Mouse (Mus musculus): ENCODE results near the gene Mpv17l2. TPM values are rescaled to one million over a fixed set of nuclear protein-coding genes. Genes with fewer than 3 reads are reported as not detected.
A peak's percentile ranks its signal among the peaks of the same experiment; 100 is the strongest.

Mpv17l2 gene
- polyA plus RNA-seq, 1 experiment = 73.0 TPM

DNA sequence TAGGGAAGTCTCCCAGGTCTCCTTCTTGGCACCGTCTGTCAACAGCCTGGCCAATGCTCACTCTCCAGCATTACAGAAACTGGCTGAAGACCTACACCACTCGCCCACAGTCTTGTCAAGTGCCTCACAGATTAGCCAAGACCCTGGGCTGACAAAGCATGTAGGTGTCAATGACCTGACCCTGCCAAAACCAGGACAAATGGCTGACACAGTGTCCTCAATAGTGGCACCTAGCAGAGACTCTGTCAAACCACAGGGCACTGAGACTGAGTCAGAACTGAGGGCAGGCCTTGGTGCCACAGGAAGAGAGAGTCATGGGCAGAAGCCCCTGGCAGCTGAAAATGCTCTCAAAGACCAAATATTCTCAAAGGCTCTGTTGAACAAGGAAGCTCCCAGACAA is 45.7 kb downstream of the Mpv17l2 start:
- H3K27me3 ChIP-seq (ENCODE audit: control insufficient read depth, insufficient read depth, insufficient read length) = no peaks in the 10 kb centered on the region
- no peak overlapping the region for H3ac ChIP-seq (ENCODE audit: control insufficient read depth, insufficient read length)
- H3K79me2 ChIP-seq (ENCODE audit: control insufficient read depth, insufficient read depth) = no peaks in the 10 kb centered on the region
- H3K4me3 ChIP-seq = no peak overlapping the region
- TF ChIP-seq TCF12 (IDR thresholded peaks at IDR 0.05; ENCODE audit: insufficient read depth, poor library complexity, severe bottlenecking) (no peak), POLR2AphosphoS2 (IDR thresholded peaks at IDR 0.05; ENCODE audit: insufficient read length, low read depth) (no peak), CEBPB (IDR thresholded peaks at IDR 0.05; ENCODE audit: insufficient read depth, poor library complexity, severe bottlenecking) (no peak)
- no peaks in the 10 kb centered on the region for H3K36me3 ChIP-seq (ENCODE audit: control insufficient read depth, insufficient read depth)
- no peak overlapping the region for H3K4me2 ChIP-seq (ENCODE audit: low read depth)

DNA sequence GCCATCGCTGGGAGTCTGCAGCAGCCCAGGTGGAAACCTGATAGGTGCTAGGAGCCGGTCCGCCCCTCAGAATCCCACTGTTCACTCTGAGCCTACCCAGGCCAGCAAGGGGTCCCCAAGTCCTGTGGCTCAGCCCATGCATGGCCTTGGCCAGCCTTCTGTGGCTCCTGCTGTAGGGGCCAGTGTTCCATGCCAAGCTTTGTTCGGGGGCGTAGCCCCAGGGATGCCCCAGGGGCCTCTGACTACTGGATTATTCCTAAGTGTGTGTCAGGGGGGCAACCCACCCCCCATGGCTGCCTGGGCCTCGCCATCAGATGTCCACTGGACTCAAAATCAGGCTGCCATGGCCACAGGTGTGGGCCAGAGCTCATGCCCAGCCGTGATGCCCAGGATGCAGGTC is 46.8 kb downstream of the Mpv17l2 start:
- no peak overlapping the region for H3K4me3 ChIP-seq
- H3K27me3 ChIP-seq (ENCODE audit: control insufficient read depth, insufficient read depth, insufficient read length) = no peaks in the 10 kb centered on the region
- H3K79me2 ChIP-seq (ENCODE audit: control insufficient read depth, insufficient read depth) = no peaks in the 10 kb centered on the region
- TF ChIP-seq SRF (IDR thresholded peaks at IDR 0.05; ENCODE audit: control insufficient read depth, insufficient read length, low read depth) (no peak), POLR2A (IDR thresholded peaks at IDR 0.05; ENCODE audit: insufficient read length, low read depth) (no peak), CEBPB (IDR thresholded peaks at IDR 0.05; ENCODE audit: insufficient read depth, poor library complexity, severe bottlenecking) (no peak), POLR2AphosphoS2 (IDR thresholded peaks at IDR 0.05; ENCODE audit: insufficient read length, low read depth) (no peak), E2F4 (IDR thresholded peaks at IDR 0.05; ENCODE audit: insufficient read depth) (no peak), MYOG (IDR thresholded peaks at IDR 0.05; ENCODE audit: control insufficient read depth in 1 of 3, insufficient read depth in 1 of 3, insufficient read length in 2 of 3, low read depth in 2 of 3) (no peak), TCF12 (IDR thresholded peaks at IDR 0.05; ENCODE audit: insufficient read depth, poor library complexity, severe bottlenecking) (no peak), REST (IDR thresholded peaks at IDR 0.05; ENCODE audit: insufficient read depth, insufficient read length) (no peak), TCF3 (IDR thresholded peaks at IDR 0.05; ENCODE audit: insufficient read length, low read depth) (no peak)
- H3K4me2 ChIP-seq (ENCODE audit: low read depth) = no peak overlapping the region
- no peaks in the 10 kb centered on the region for H3K36me3 ChIP-seq (ENCODE audit: control insufficient read depth, insufficient read depth)
- no peak overlapping the region for H3ac ChIP-seq (ENCODE audit: control insufficient read depth, insufficient read length)

DNA sequence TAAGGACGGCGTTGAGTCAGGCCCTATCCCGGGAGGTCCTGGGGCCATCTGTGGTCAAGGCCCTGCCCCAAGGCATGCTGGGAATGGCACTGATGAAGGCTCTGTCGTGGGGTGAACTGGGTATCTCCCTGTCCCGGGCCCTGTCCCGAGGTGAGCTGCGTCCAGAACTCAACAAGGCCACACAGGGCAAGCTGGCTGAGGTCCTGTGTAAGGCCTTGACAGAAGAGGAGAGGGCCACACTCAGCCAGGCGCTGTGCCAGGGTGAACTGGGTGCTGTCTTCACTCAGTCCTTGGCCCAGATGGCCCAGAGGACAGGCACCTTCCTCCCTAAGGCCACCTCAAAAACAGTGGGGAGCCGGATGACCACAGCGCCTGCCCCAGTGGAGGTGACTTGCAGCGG is 49.7 kb downstream of the Mpv17l2 start:
- H3K4me2 ChIP-seq (ENCODE audit: low read depth) = no peak overlapping the region
- H3K4me3 ChIP-seq = no peak overlapping the region
- no peaks in the 10 kb centered on the region for H3K27me3 ChIP-seq (ENCODE audit: control insufficient read depth, insufficient read depth, insufficient read length)
- no peaks in the 10 kb centered on the region for H3K79me2 ChIP-seq (ENCODE audit: control insufficient read depth, insufficient read depth)
- no peak overlapping the region for H3ac ChIP-seq (ENCODE audit: control insufficient read depth, insufficient read length)
- no peak for TF ChIP-seq SRF (IDR thresholded peaks at IDR 0.05; ENCODE audit: control insufficient read depth, insufficient read length, low read depth)
- TF ChIP-seq MAX (IDR thresholded peaks at IDR 0.05; ENCODE audit: low read depth) = no peak
- TF ChIP-seq CEBPB (IDR thresholded peaks at IDR 0.05; ENCODE audit: insufficient read depth, poor library complexity, severe bottlenecking) = no peak
- no peaks in the 10 kb centered on the region for H3K36me3 ChIP-seq (ENCODE audit: control insufficient read depth, insufficient read depth)

DNA sequence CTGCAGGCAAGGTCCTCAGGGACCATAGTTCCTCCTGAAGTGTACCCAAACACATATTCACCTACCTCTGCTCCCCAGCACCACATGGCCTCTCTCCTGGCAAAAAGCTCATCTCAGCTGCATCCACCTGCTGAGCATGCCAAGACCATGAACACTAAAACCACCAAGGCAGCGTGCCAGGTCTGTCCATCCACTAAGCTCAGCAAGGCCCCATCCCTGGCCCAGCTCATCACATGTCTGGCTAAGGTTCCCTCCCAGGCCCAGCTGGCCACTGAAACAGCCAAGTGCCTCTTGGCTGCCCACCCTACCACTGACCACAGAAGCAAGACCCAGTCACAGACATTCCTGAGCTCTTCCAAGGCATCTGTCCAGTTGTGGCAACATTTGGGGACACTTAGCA is 50.5 kb downstream of the Mpv17l2 start:
- H3K27me3 ChIP-seq (ENCODE audit: control insufficient read depth, insufficient read depth, insufficient read length) = no peaks in the 10 kb centered on the region
- no peak overlapping the region for H3K4me2 ChIP-seq (ENCODE audit: low read depth)
- TF ChIP-seq TCF12 (IDR thresholded peaks at IDR 0.05; ENCODE audit: insufficient read depth, poor library complexity, severe bottlenecking) (peak; percentile 26), MYOD1 (IDR thresholded peaks at IDR 0.05; ENCODE audit: control insufficient read depth in 1 of 3, insufficient read length in 2 of 3, low read depth in 2 of 3) (peak in 1 of 3 experiments; percentile 75), USF1 (IDR thresholded peaks at IDR 0.05; ENCODE audit: low read depth) (no peak), CEBPB (IDR thresholded peaks at IDR 0.05; ENCODE audit: insufficient read depth, poor library complexity, severe bottlenecking) (no peak), E2F4 (IDR thresholded peaks at IDR 0.05; ENCODE audit: insufficient read depth) (no peak), REST (IDR thresholded peaks at IDR 0.05; ENCODE audit: insufficient read depth, insufficient read length) (no peak), POLR2AphosphoS2 (IDR thresholded peaks at IDR 0.05; ENCODE audit: insufficient read length, low read depth) (no peak), SRF (IDR thresholded peaks at IDR 0.05; ENCODE audit: control insufficient read depth, insufficient read length, low read depth) (no peak), POLR2A (IDR thresholded peaks at IDR 0.05; ENCODE audit: insufficient read length, low read depth) (no peak), TCF3 (IDR thresholded peaks at IDR 0.05; ENCODE audit: insufficient read length, low read depth) (no peak), MYOG (IDR thresholded peaks at IDR 0.05; ENCODE audit: control insufficient read depth in 1 of 3, insufficient read depth in 1 of 3, insufficient read length in 2 of 3, low read depth in 2 of 3) (peak; percentile 8 to 82 (median 29)), MAX (IDR thresholded peaks at IDR 0.05; ENCODE audit: low read depth) (no peak)
- no peaks in the 10 kb centered on the region for H3K79me2 ChIP-seq (ENCODE audit: control insufficient read depth, insufficient read depth)
- no peak overlapping the region for H3ac ChIP-seq (ENCODE audit: control insufficient read depth, insufficient read length)
- H3K36me3 ChIP-seq (ENCODE audit: control insufficient read depth, insufficient read depth) = no peaks in the 10 kb centered on the region
- no peak overlapping the region for H3K4me3 ChIP-seq

DNA sequence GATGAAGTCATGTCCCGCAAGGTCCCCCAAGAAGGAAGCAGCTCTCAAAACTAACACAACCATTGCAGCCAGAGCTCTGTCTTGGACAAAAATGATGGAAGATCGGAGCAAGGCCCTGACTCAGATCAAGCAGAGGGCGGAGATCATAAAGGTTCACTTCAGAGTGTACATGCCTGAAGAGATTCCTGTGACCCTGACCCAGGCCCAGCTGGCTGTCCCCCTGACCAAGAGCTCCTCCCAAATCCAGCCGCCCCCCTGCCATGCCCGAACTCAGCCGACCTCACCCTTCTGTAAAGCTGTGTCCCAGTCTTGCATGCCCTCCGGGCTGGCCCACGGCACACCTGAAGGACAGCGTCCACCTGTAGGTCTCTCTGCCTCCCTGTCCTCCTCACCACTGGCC is 51.0 kb downstream of the Mpv17l2 start:
- no peak for TF ChIP-seq POLR2A (IDR thresholded peaks at IDR 0.05; ENCODE audit: insufficient read length, low read depth)
- TF ChIP-seq CEBPB (IDR thresholded peaks at IDR 0.05; ENCODE audit: insufficient read depth, poor library complexity, severe bottlenecking) = no peak
- TF ChIP-seq TCF3 (IDR thresholded peaks at IDR 0.05; ENCODE audit: insufficient read length, low read depth) = no peak
- TF ChIP-seq MAX (IDR thresholded peaks at IDR 0.05; ENCODE audit: low read depth) = no peak
- TF ChIP-seq SRF (IDR thresholded peaks at IDR 0.05; ENCODE audit: control insufficient read depth, insufficient read length, low read depth) = no peak
- TF ChIP-seq MYOG (IDR thresholded peaks at IDR 0.05; ENCODE audit: control insufficient read depth in 1 of 3, insufficient read depth in 1 of 3, insufficient read length in 2 of 3, low read depth in 2 of 3) = no peak
- no peak for TF ChIP-seq USF1 (IDR thresholded peaks at IDR 0.05; ENCODE audit: low read depth)
- no peak for TF ChIP-seq REST (IDR thresholded peaks at IDR 0.05; ENCODE audit: insufficient read depth, insufficient read length)
- no peak for TF ChIP-seq E2F4 (IDR thresholded peaks at IDR 0.05; ENCODE audit: insufficient read depth)
- TF ChIP-seq MYOD1 (IDR thresholded peaks at IDR 0.05; ENCODE audit: control insufficient read depth in 1 of 3, insufficient read length in 2 of 3, low read depth in 2 of 3) = no peak
- no peak for TF ChIP-seq TCF12 (IDR thresholded peaks at IDR 0.05; ENCODE audit: insufficient read depth, poor library complexity, severe bottlenecking)
- TF ChIP-seq POLR2AphosphoS2 (IDR thresholded peaks at IDR 0.05; ENCODE audit: insufficient read length, low read depth) = no peak
- Histone ChIP-seq H3K4me3 (no peak overlapping the region), H3K27me3 (ENCODE audit: control insufficient read depth, insufficient read depth, insufficient read length) (no peaks in the 10 kb centered on the region)

More for the DNA sequence above, 51.0 kb downstream of the Mpv17l2 start:
- Histone ChIP-seq H3K4me2 (ENCODE audit: low read depth) (no peak overlapping the region), H3K36me3 (ENCODE audit: control insufficient read depth, insufficient read depth) (no peaks in the 10 kb centered on the region), H3K79me2 (ENCODE audit: control insufficient read depth, insufficient read depth) (no peaks in the 10 kb centered on the region), H3ac (ENCODE audit: control insufficient read depth, insufficient read length) (no peak overlapping the region)

Other genes with a start within 250 kb of the Mpv17l2 start
- 329 TPM for gene Fkbp8, start 233.2 kb downstream of the Mpv17l2 start, polyA plus RNA-seq (2012; fragmentation: generic; extraction: Trizol)
- 73.8 TPM for gene Kxd1, start 233.0 kb downstream of the Mpv17l2 start, polyA plus RNA-seq (2012; fragmentation: generic; extraction: Trizol)
- 12.7 TPM for gene Ell, start 221.5 kb downstream of the Mpv17l2 start, polyA plus RNA-seq (2012; fragmentation: generic; extraction: Trizol)
- gene Isyna1, start 166.6 kb downstream of the Mpv17l2 start, polyA plus RNA-seq (2012; fragmentation: generic; extraction: Trizol) = 40.4 TPM
- 133 TPM for gene Ssbp4, start 152.1 kb downstream of the Mpv17l2 start, polyA plus RNA-seq (2012; fragmentation: generic; extraction: Trizol)
- gene Lrrc25, start 144.8 kb downstream of the Mpv17l2 start, polyA plus RNA-seq (2012; fragmentation: generic; extraction: Trizol) = not detected
- gene Gdf15, start 128.5 kb downstream of the Mpv17l2 start, polyA plus RNA-seq (2012; fragmentation: generic; extraction: Trizol) = 54.1 TPM
- gene Pgpep1, start 100.6 kb downstream of the Mpv17l2 start, polyA plus RNA-seq (2012; fragmentation: generic; extraction: Trizol) = 38.5 TPM
- gene Lsm4, start 87.7 kb downstream of the Mpv17l2 start, polyA plus RNA-seq (2012; fragmentation: generic; extraction: Trizol) = 178 TPM
- 246 TPM for gene Jund, start 62.0 kb downstream of the Mpv17l2 start, polyA plus RNA-seq (2012; fragmentation: generic; extraction: Trizol)
- 0.02 TPM for gene Iqcn, start 57.5 kb downstream of the Mpv17l2 start, polyA plus RNA-seq (2012; fragmentation: generic; extraction: Trizol)
- 0.23 TPM for gene Gm3336, start 42.4 kb downstream of the Mpv17l2 start, polyA plus RNA-seq (2012; fragmentation: generic; extraction: Trizol)
- gene Pde4c, start 37.2 kb downstream of the Mpv17l2 start, polyA plus RNA-seq (2012; fragmentation: generic; extraction: Trizol) = 0.10 TPM
- 34.9 TPM for gene Rab3a, start 6.3 kb downstream of the Mpv17l2 start, polyA plus RNA-seq (2012; fragmentation: generic; extraction: Trizol)
- 130 TPM for gene Pik3r2, start 15.8 kb upstream of the Mpv17l2 start, polyA plus RNA-seq (2012; fragmentation: generic; extraction: Trizol)
- gene Mast3, start 44.1 kb upstream of the Mpv17l2 start, polyA plus RNA-seq (2012; fragmentation: generic; extraction: Trizol) = 31.7 TPM
- gene Il12rb1, start 47.5 kb upstream of the Mpv17l2 start, polyA plus RNA-seq (2012; fragmentation: generic; extraction: Trizol) = 6.5 TPM
- 5.8 TPM for gene Arrdc2, start 78.8 kb upstream of the Mpv17l2 start, polyA plus RNA-seq (2012; fragmentation: generic; extraction: Trizol)
- 11.9 TPM for gene Kcnn1, start 102.3 kb upstream of the Mpv17l2 start, polyA plus RNA-seq (2012; fragmentation: generic; extraction: Trizol)
- 141 TPM for gene Ccdc124, start 113.0 kb upstream of the Mpv17l2 start, polyA plus RNA-seq (2012; fragmentation: generic; extraction: Trizol)
- 3.0 TPM for gene Slc5a5, start 131.8 kb upstream of the Mpv17l2 start, polyA plus RNA-seq (2012; fragmentation: generic; extraction: Trizol)
- gene Rpl18a, start 136.5 kb upstream of the Mpv17l2 start, polyA plus RNA-seq (2012; fragmentation: generic; extraction: Trizol) = 5,695 TPM
- 62.0 TPM for gene Map1s, start 145.0 kb upstream of the Mpv17l2 start, polyA plus RNA-seq (2012; fragmentation: generic; extraction: Trizol)

Data from myocyte (in vitro differentiated cells).